Mouse (Mus musculus): ENCODE results near the gene Esyt2. TPM values are rescaled to one million over a fixed set of nuclear protein-coding genes. Genes with fewer than 3 reads are reported as not detected.

Gene Esyt2
- polyA plus RNA-seq, 1 experiment from 2014 or later: 19.3 TPM

DNA sequence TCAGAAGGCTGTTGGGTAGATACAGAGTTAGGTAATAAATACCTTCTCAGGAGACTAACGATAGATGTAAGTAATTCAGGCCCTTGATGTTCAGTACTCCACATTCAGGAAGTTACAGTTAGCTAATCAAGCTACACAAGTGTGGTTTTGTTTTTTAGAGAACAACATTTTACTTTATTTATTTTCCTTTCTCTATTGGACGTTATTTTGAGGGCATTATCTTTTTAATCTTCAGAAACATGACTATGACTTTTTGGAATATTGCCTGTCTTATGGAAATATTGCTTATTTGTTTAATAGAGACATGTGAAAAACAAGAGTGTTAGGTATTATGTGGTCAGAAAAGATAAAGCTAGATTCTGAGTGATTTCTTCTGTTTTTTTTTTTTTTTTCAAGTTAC, 12.2 kb downstream of the Esyt2 start:
- ATAC-seq (ENCODE audit: insufficient read depth, low FRiP score, low TSS enrichment): no peak
- no peak for DNase-seq (ENCODE audit: low spot score)
- no peaks in the 10 kb centered on the region for H3K36me3 ChIP-seq (ENCODE audit: control insufficient read depth, insufficient read depth, low read length)

DNA sequence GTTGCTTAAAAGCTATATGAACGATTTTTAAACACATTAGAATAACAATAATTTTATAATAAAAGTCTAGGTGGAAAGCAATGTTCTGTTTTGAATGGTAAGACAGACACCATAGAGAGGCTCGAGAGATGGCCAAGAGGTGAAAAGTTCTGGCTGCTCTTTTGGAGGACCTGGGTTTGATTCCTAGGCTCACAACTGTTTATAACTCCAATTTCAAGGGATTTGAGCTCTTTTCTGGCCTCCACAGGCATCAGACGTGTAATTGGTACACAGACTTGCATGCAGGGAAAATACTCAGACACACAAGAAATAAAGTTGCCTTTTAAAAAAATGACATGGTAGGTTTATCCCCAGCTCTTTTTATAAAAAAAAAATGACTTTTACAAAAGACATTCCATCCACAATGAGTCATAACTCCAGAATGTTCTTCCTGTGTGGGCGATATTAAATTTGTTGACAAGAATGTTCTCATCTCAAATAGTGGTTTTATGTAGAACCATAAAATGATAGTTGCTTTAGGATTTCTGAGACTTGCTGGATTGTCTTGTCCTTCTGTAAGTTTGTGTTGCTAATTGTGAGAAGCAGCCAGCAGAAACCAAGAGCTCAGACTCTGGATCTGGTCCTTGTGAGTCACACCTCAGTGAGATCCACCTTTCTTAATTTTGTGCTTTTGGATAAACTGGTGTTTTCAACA, 12.8 kb downstream of the Esyt2 start:
- ATAC-seq (ENCODE audit: insufficient read depth, low FRiP score, low TSS enrichment): no peak
- no peak overlapping the region for H3K4me2 ChIP-seq (ENCODE audit: low read depth)

More for the DNA sequence above, 12.2 kb downstream of the Esyt2 start:
- no peaks in the 10 kb centered on the region for H3K4me1 ChIP-seq (ENCODE audit: control insufficient read depth, insufficient read depth, low read length)
- H3K27ac ChIP-seq (ENCODE audit: low read depth, low read length): no peak overlapping the region
- no peaks in the 10 kb centered on the region for H3K9me3 ChIP-seq (ENCODE audit: control insufficient read depth, low read length)
- WGBS: 85% methylated on average over 2 of the region's 2 CpGs
- H3K4me3 ChIP-seq (ENCODE audit: low read depth, low read length): no peak overlapping the region
- H3K4me2 ChIP-seq (ENCODE audit: low read depth): no peak overlapping the region
- H3K27me3 ChIP-seq (ENCODE audit: control insufficient read depth, insufficient read depth, low read length): no peaks in the 10 kb centered on the region
- H3K9ac ChIP-seq (ENCODE audit: low read length): no peak overlapping the region

DNA sequence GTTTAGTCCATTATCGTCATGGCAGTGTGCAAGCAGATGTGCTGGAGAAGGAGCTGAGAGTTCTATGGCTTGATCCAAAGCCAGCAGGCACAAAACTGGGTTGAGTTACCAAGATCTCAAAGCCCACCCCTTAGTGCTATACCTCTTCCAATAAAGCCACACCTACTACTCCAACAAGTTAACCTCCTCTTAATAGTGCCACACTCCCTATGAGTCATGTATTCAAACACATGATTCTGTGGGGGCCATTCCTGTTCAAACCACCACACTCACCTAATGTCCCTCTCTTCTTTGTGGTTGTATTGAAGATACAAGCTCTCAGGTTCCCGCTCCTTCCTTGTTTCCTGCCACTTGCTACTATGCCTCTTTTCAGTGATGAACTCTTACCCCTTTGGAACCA, 18.9 kb downstream of the Esyt2 start:
- DNase-seq (ENCODE audit: low spot score) (no peak), ATAC-seq (ENCODE audit: insufficient read depth, low FRiP score, low TSS enrichment) (no peak)
- Histone ChIP-seq H3K9ac (ENCODE audit: low read length) (no peak overlapping the region), H3K4me2 (ENCODE audit: low read depth) (no peak overlapping the region), H3K4me1 (ENCODE audit: control insufficient read depth, insufficient read depth, low read length) (no peaks in the 10 kb centered on the region), H3K9me3 (ENCODE audit: control insufficient read depth, low read length) (no peaks in the 10 kb centered on the region), H3K4me3 (ENCODE audit: low read depth, low read length) (no peak overlapping the region), H3K27ac (ENCODE audit: low read depth, low read length) (no peak overlapping the region), H3K27me3 (ENCODE audit: control insufficient read depth, insufficient read depth, low read length) (no peaks in the 10 kb centered on the region), H3K36me3 (ENCODE audit: control insufficient read depth, insufficient read depth, low read length) (no peaks in the 10 kb centered on the region)
- 96% methylated on average over 2 of the region's 2 CpGs for WGBS

More for the DNA sequence above, 12.8 kb downstream of the Esyt2 start:
- DNase-seq (ENCODE audit: low spot score): no peak
- H3K27me3 ChIP-seq (ENCODE audit: control insufficient read depth, insufficient read depth, low read length): no peaks in the 10 kb centered on the region
- WGBS: 83% methylated on average over 4 of the region's 4 CpGs
- no peaks in the 10 kb centered on the region for H3K9me3 ChIP-seq (ENCODE audit: control insufficient read depth, low read length)
- no peak overlapping the region for H3K27ac ChIP-seq (ENCODE audit: low read depth, low read length)
- H3K9ac ChIP-seq (ENCODE audit: low read length): no peak overlapping the region
- no peaks in the 10 kb centered on the region for H3K4me1 ChIP-seq (ENCODE audit: control insufficient read depth, insufficient read depth, low read length)
- H3K36me3 ChIP-seq (ENCODE audit: control insufficient read depth, insufficient read depth, low read length): no peaks in the 10 kb centered on the region
- no peak overlapping the region for H3K4me3 ChIP-seq (ENCODE audit: low read depth, low read length)

DNA sequence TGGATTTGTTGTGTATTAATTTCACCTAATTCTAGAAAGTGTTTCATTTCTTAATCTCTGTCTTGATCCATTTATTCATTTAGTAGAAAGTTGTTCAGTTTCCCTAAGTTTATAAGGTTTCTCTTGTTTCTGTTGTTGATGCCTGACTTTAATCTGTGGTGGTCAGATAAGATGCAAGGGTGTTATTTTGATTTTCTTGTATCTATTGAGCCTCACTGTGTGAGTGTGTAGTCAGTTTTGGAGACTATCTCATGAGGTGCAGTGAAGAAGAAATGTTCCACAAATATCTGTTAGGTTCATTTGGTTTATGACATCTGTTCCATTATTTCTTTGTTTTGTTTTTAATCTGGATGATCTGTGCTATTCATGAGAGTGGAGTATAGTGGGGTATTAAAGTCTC, 21.2 kb downstream of the Esyt2 start:
- no peaks in the 10 kb centered on the region for H3K27me3 ChIP-seq (ENCODE audit: control insufficient read depth, insufficient read depth, low read length)
- H3K4me2 ChIP-seq (ENCODE audit: low read depth): no peak overlapping the region
- H3K9ac ChIP-seq (ENCODE audit: low read length): no peak overlapping the region
- no peaks in the 10 kb centered on the region for H3K36me3 ChIP-seq (ENCODE audit: control insufficient read depth, insufficient read depth, low read length)
- no peak overlapping the region for H3K27ac ChIP-seq (ENCODE audit: low read depth, low read length)
- H3K4me3 ChIP-seq (ENCODE audit: low read depth, low read length): no peak overlapping the region
- no peaks in the 10 kb centered on the region for H3K9me3 ChIP-seq (ENCODE audit: control insufficient read depth, low read length)
- DNase-seq (ENCODE audit: low spot score) (no peak), ATAC-seq (ENCODE audit: insufficient read depth, low FRiP score, low TSS enrichment) (no peak)
- no peaks in the 10 kb centered on the region for H3K4me1 ChIP-seq (ENCODE audit: control insufficient read depth, insufficient read depth, low read length)

DNA sequence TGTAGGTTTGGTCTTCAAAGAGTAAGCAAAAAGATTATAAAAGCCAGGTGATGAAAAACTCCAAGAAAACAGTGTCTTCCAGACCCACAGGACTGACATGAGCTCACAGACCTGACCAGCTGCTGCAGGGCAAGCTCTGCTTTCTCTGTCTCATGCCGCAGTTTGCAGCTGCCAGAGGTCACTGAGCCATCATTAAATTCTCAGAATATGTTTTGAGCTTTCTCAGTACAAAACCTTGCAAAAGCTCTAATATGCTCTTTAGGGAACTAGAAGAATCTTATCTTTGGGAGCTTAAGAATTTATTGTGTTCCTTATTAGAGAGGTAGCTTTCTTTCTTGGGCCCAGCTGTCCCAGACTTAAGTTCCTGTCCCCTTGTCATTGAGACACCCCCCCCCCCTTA, 25.0 kb downstream of the Esyt2 start:
- 54% methylated on average over 1 of the region's 1 CpGs for WGBS
- Histone ChIP-seq H3K4me1 (ENCODE audit: control insufficient read depth, insufficient read depth, low read length) (no peaks in the 10 kb centered on the region), H3K27ac (ENCODE audit: low read depth, low read length) (no peak overlapping the region), H3K9ac (ENCODE audit: low read length) (no peak overlapping the region), H3K36me3 (ENCODE audit: control insufficient read depth, insufficient read depth, low read length) (no peaks in the 10 kb centered on the region), H3K9me3 (ENCODE audit: control insufficient read depth, low read length) (no peaks in the 10 kb centered on the region), H3K4me2 (ENCODE audit: low read depth) (no peak overlapping the region), H3K4me3 (ENCODE audit: low read depth, low read length) (no peak overlapping the region), H3K27me3 (ENCODE audit: control insufficient read depth, insufficient read depth, low read length) (no peaks in the 10 kb centered on the region)
- DNase-seq (ENCODE audit: low spot score): no peak
- no peak for ATAC-seq (ENCODE audit: insufficient read depth, low FRiP score, low TSS enrichment)

DNA sequence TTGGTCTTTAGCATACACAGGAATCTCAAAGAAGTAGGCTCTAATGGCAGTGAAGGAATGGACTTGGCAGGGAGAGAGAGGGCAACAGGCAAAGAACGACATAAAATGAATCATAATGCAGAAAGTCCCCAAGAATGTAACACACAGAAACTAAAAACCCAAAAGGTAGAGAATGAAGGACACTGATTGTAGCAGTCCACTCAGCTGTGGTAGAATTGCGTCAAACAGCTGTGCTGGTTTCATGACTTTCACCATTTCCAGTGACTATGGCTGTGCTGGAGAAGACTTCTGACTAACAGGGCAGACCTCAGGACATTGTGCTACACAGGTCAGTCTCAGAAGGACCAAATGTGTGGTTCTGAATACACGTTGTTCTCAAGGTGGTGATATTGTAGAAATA, 26.9 kb downstream of the Esyt2 start:
- no peaks in the 10 kb centered on the region for H3K9me3 ChIP-seq (ENCODE audit: control insufficient read depth, low read length)
- no peak overlapping the region for H3K9ac ChIP-seq (ENCODE audit: low read length)
- 93% methylated on average over 3 of the region's 3 CpGs for WGBS
- H3K4me3 ChIP-seq (ENCODE audit: low read depth, low read length): no peak overlapping the region
- no peaks in the 10 kb centered on the region for H3K4me1 ChIP-seq (ENCODE audit: control insufficient read depth, insufficient read depth, low read length)
- H3K27me3 ChIP-seq (ENCODE audit: control insufficient read depth, insufficient read depth, low read length): no peaks in the 10 kb centered on the region
- no peak overlapping the region for H3K27ac ChIP-seq (ENCODE audit: low read depth, low read length)
- DNase-seq (ENCODE audit: low spot score) (no peak), ATAC-seq (ENCODE audit: insufficient read depth, low FRiP score, low TSS enrichment) (no peak)
- no peaks in the 10 kb centered on the region for H3K36me3 ChIP-seq (ENCODE audit: control insufficient read depth, insufficient read depth, low read length)
- H3K4me2 ChIP-seq (ENCODE audit: low read depth): no peak overlapping the region

DNA sequence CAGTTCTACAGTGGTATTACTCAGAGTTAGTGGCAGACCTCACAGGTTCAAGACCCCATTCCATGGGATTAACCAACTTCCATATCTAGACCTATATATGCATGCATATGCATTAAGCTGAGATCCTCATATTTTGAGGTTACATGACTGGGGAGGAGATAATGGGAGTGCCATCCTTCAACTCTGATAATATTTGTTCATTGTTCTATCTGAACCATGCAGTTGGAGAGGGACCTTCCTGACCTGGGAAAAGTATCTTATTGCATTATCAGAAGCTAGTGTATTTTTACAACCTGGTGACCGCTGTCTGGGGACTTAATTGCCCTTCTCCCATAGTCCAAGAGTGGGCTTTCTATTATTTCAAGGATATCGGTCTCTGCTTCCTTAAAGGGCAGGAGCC, 27.6 kb downstream of the Esyt2 start:
- Histone ChIP-seq H3K4me1 (ENCODE audit: control insufficient read depth, insufficient read depth, low read length) (no peaks in the 10 kb centered on the region), H3K4me2 (ENCODE audit: low read depth) (no peak overlapping the region), H3K4me3 (ENCODE audit: low read depth, low read length) (no peak overlapping the region), H3K27ac (ENCODE audit: low read depth, low read length) (no peak overlapping the region), H3K9ac (ENCODE audit: low read length) (no peak overlapping the region), H3K27me3 (ENCODE audit: control insufficient read depth, insufficient read depth, low read length) (no peaks in the 10 kb centered on the region), H3K9me3 (ENCODE audit: control insufficient read depth, low read length) (no peaks in the 10 kb centered on the region), H3K36me3 (ENCODE audit: control insufficient read depth, insufficient read depth, low read length) (no peaks in the 10 kb centered on the region)
- ATAC-seq (ENCODE audit: insufficient read depth, low FRiP score, low TSS enrichment): no peak
- WGBS: 63% methylated on average over 2 of the region's 2 CpGs
- no peak for DNase-seq (ENCODE audit: low spot score)

DNA sequence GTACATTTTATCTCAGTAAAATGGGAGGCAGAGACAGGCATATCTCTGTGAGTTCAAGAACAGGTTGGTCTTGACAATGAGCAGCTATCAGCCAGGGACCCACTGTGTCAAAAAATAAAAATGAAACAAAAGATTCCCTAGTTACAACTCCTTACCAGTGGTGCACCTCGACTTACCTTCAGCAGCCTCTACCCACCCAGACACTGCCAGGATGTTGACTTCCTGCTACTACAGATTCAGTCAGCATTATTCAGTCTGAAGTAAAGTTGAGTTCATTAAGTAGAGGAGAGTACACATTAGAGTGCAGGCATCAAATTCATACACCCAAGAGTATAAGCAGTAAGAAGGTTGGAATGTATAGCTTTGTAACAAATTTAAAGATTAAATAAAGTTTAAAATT, 32.8 kb downstream of the Esyt2 start:
- no peak overlapping the region for H3K27ac ChIP-seq (ENCODE audit: low read depth, low read length)
- no peak overlapping the region for H3K4me2 ChIP-seq (ENCODE audit: low read depth)
- no peaks in the 10 kb centered on the region for H3K9me3 ChIP-seq (ENCODE audit: control insufficient read depth, low read length)
- DNase-seq (ENCODE audit: low spot score) (no peak), ATAC-seq (ENCODE audit: insufficient read depth, low FRiP score, low TSS enrichment) (no peak)
- H3K27me3 ChIP-seq (ENCODE audit: control insufficient read depth, insufficient read depth, low read length): no peaks in the 10 kb centered on the region
- no peaks in the 10 kb centered on the region for H3K4me1 ChIP-seq (ENCODE audit: control insufficient read depth, insufficient read depth, low read length)
- H3K9ac ChIP-seq (ENCODE audit: low read length): no peak overlapping the region
- H3K36me3 ChIP-seq (ENCODE audit: control insufficient read depth, insufficient read depth, low read length): no peaks in the 10 kb centered on the region
- no peak overlapping the region for H3K4me3 ChIP-seq (ENCODE audit: low read depth, low read length)
- WGBS: 85% methylated on average over 1 of the region's 1 CpGs

DNA sequence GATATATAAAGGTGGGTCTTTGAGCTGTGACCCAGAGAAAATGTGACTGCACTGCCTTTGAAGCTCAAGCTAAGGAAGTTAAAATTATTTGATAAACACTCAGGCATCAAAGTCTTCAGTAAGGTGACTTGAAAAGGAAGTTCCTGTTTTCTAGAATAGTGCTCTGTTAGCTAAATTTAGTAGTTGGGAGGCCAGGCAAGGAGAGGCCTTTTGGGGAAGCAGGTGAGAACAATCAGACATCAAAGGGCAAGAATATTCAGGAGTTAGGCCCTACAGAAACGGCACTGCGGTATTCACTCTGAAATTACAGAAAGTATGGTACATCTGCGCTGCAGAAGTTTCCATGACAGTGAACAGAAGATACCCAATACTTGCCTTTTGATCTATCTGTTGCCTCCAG, 34.5 kb downstream of the Esyt2 start:
- no peak for ATAC-seq (ENCODE audit: insufficient read depth, low FRiP score, low TSS enrichment)
- 92% methylated on average over 3 of the region's 3 CpGs for WGBS

More for the DNA sequence above, 34.5 kb downstream of the Esyt2 start:
- no peaks in the 10 kb centered on the region for H3K27me3 ChIP-seq (ENCODE audit: control insufficient read depth, insufficient read depth, low read length)
- H3K4me2 ChIP-seq (ENCODE audit: low read depth): no peak overlapping the region
- DNase-seq (ENCODE audit: low spot score): no peak
- H3K4me3 ChIP-seq (ENCODE audit: low read depth, low read length): no peak overlapping the region
- H3K4me1 ChIP-seq (ENCODE audit: control insufficient read depth, insufficient read depth, low read length): no peaks in the 10 kb centered on the region
- H3K9ac ChIP-seq (ENCODE audit: low read length): no peak overlapping the region
- no peak overlapping the region for H3K27ac ChIP-seq (ENCODE audit: low read depth, low read length)
- H3K9me3 ChIP-seq (ENCODE audit: control insufficient read depth, low read length): no peaks in the 10 kb centered on the region
- no peaks in the 10 kb centered on the region for H3K36me3 ChIP-seq (ENCODE audit: control insufficient read depth, insufficient read depth, low read length)

Data from neural tube, embryonic 11.5 days (tissue).